Mouse (Mus musculus) gastrocnemius, adult 8-10 months (tissue): ENCODE measurements around the gene Cyb5d1. TPM values are rescaled to one million over a fixed set of nuclear protein-coding genes. Genes with fewer than 3 reads are reported as not detected.

Experiments used
- DNase-seq, 2 experiments: peaks; one replicate each; pipeline ENCODE4 v3.0.0; 2022; ENCODE audit warnings: low spot score in 2 of 2
- total RNA-seq, 4 experiments: library from RNA; stranded (reverse); gene quantifications; 2 replicates each; pipeline ENCODE4 v1.2.4; 2022

Gene Cyb5d1
- total RNA-seq, 4 experiments from 2014 or later = 33.2 to 38.0 (median 36.7) TPM

GRCm38 (mm10) chr11:69416509-69416908 lies 21.1 kb upstream of the Cyb5d1 start:
- no peak for DNase-seq

GRCm38 (mm10) chr11:69415668-69416451 lies 20.4 kb upstream of the Cyb5d1 start:
- DNase-seq = no peak

GRCm38 (mm10) chr11:69415327-69415667 lies 19.9 kb upstream of the Cyb5d1 start:
- peak; percentile 69 to 83 for DNase-seq

- no peak for DNase-seq
These were observed 19.2 kb upstream of the Cyb5d1 start for GRCm38 (mm10) chr11:69414421-69415326.

- DNase-seq = no peak
These were observed 18.1 kb upstream of the Cyb5d1 start, which contains the start of gene Kdm6b for GRCm38 (mm10) chr11:69413221-69414181. Gene Kdm6b (minus strand): TSS chr11:69413675.

GRCm38 (mm10) chr11:69412548-69412947 lies 17.1 kb upstream of the Cyb5d1 start:
- DNase-seq = no peak

- DNase-seq = peak; percentile 72 to 80
These were observed 16.2 kb upstream of the Cyb5d1 start for GRCm38 (mm10) chr11:69411538-69412203.

- peak; percentile 93 for DNase-seq
These were observed 15.7 kb upstream of the Cyb5d1 start for GRCm38 (mm10) chr11:69411073-69411535.

- peak in 1 of 2 experiments; percentile 37 for DNase-seq
These were observed 15.1 kb upstream of the Cyb5d1 start for GRCm38 (mm10) chr11:69410310-69411072.

GRCm38 (mm10) chr11:69410045-69410309 lies 14.5 kb upstream of the Cyb5d1 start:
- DNase-seq = no peak

GRCm38 (mm10) chr11:69409378-69410044 lies 14.1 kb upstream of the Cyb5d1 start:
- peak; percentile 62 to 65 for DNase-seq

- peak; percentile 69 for DNase-seq
These were observed 13.3 kb upstream of the Cyb5d1 start for GRCm38 (mm10) chr11:69408541-69409377.

GRCm38 (mm10) chr11:69407724-69408004 lies 12.2 kb upstream of the Cyb5d1 start:
- DNase-seq = no peak

GRCm38 (mm10) chr11:69406867-69407723 lies 11.7 kb upstream of the Cyb5d1 start:
- no peak for DNase-seq

- no peak for DNase-seq
These were observed 10.9 kb upstream of the Cyb5d1 start for GRCm38 (mm10) chr11:69406282-69406681.

GRCm38 (mm10) chr11:69405397-69406200 lies 10.2 kb upstream of the Cyb5d1 start:
- no peak for DNase-seq
